ENCODE assay signal across 21 mouse cellular contexts in the genomic region with DNA sequence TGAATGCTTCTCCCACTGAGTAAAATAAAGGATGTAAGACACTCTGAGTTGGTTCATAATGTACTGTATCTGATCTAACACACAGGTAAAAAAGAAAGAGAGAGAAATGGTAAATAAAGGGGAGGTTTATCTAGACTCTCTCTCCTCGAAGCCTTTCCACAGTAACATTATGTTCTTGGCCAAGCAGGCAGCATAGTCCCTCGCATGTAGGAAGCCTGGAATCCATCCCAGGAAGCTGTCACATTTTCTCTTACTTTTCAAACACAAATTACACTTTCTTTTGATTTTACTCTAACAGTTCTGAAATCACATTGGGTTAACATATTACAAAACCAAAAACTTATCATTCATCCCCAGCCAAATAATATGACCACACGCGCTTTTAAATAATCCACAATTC. TPM values are rescaled to one million over a fixed set of nuclear protein-coding genes. Genes with fewer than 3 reads are reported as not detected.
"Had no signal": no experiment of that assay in that cellular context is flagged by ENCODE, and none has a peak within 500 bp of the region (broad histone marks: within the 10 kb centered on the region; RNA-seq: fewer than 3 reads in every experiment).

No protein-coding gene starts in this region.

- H3K4me3 ChIP-seq: intestine, embryonic 15.5 days; limb, embryonic 10.5 days; liver, embryonic 12.5 days; lung, embryonic 15.5 days; midbrain, embryonic 13.5 days had no signal

- H3K4me1 ChIP-seq: intestine, embryonic 15.5 days; limb, embryonic 10.5 days; lung, embryonic 15.5 days; midbrain, embryonic 13.5 days had no signal

- H3K4me2 ChIP-seq: intestine, embryonic 15.5 days; liver, embryonic 12.5 days; lung, embryonic 15.5 days; midbrain, embryonic 13.5 days had no signal

- ATAC-seq: intestine, embryonic 15.5 days; liver, embryonic 12.5 days; midbrain, embryonic 13.5 days had no signal

- H3K27ac ChIP-seq: intestine, embryonic 15.5 days; limb, embryonic 10.5 days; liver, embryonic 12.5 days; lung, embryonic 15.5 days; midbrain, embryonic 13.5 days; stomach, postnatal 0 days had no signal

- H3K36me3 ChIP-seq: intestine, embryonic 15.5 days had no signal

- DNase-seq: kidney, adult 18-20 months; kidney, postnatal 10 days; kidney, postnatal 4 days; lung, postnatal 36 days; right cerebral cortex, postnatal 25 days; thymus, adult 18-20 months; thymus, postnatal 25 days had no signal

- H3K27me3 ChIP-seq: intestine, embryonic 15.5 days; liver, embryonic 12.5 days; lung, embryonic 15.5 days; midbrain, embryonic 13.5 days had no signal

- H3K9ac ChIP-seq: intestine, embryonic 15.5 days; liver, embryonic 12.5 days; lung, embryonic 15.5 days; midbrain, embryonic 13.5 days had no signal

- H3K9me3 ChIP-seq: intestine, embryonic 15.5 days; limb, embryonic 10.5 days; liver, embryonic 12.5 days; lung, embryonic 15.5 days; midbrain, embryonic 13.5 days had no signal

RNA-seq across cellular contexts. Expression of gene Gm17617, which starts 40.8 kb away (rescaled TPM):
- total RNA-seq: layer of hippocampus, postnatal 14 days; megakaryocyte progenitor cell, adult 5-6 weeks; midbrain, postnatal 0 days had no signal
- polyA plus RNA-seq: intestine, embryonic 15.5 days; kidney, embryonic 14.5 days; limb, embryonic 10.5 days; limb, embryonic 14.5 days; liver, embryonic 12.5 days; liver, embryonic 16.5 days; lung, embryonic 15.5 days; midbrain, embryonic 13.5 days; midbrain, postnatal 0 days; neural tube, embryonic 14.5 days; stomach, postnatal 0 days; urinary bladder, adult 2 months had no signal

RNA-seq across cellular contexts. Expression of gene Fgfr4, which starts 59.9 kb away (rescaled TPM):
- total RNA-seq: megakaryocyte progenitor cell, adult 5-6 weeks had no signal
